Mouse (Mus musculus) 416B (cell line): Measurements from ENCODE around the gene Pgbd1.
A peak's percentile ranks its signal among the peaks of the same experiment; 100 is the strongest.
"Not testable (repeated sequence)": the region's sequence is repeated elsewhere in the genome, so short reads cannot be mapped to it uniquely, and the experiment has no call there.

ENCODE experiments used
- DNase-seq: peaks from one replicate; pipeline ENCODE4 v3.0.0; 2011; ENCODE audit warnings: low read depth

The Pgbd1 gene

DNA sequence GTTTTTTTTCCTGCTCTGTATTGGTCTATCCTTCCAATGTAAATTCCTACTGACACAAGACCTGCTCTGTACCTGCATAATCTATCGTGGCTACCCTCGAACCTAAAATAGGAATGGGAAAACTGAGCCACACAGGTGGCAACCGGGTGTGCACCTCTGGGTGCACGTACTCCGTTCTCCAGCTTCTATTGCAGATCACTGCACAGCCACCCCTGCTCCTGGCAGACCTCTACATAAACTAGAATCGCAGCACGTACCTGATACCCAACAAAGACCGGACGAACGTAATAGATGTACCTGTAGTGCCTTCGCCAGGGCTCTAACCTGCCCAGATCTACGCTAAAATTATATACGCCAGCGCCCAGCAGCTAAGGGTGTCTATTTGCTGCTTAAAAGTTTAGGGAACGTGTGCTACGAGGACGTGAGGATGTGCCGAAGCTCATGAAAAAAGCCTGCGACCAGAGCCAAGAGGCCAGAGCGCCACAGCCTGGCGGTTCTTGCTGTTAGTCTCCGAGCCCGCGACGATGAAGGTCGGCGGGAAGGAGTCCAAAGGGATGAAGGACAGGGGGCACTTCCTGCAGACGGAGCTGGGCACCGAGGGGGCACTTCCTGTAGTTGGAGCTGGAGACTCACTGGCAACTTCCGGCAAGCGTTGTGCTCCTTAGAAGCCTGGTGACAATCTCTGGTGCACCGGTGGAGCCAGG lies at the start of gene Pgbd1:
Gene Pgbd1, minus strand, starts transcription at position 556 of the 704 bp plus-strand sequence.
- DNase-seq: no peak

DNA sequence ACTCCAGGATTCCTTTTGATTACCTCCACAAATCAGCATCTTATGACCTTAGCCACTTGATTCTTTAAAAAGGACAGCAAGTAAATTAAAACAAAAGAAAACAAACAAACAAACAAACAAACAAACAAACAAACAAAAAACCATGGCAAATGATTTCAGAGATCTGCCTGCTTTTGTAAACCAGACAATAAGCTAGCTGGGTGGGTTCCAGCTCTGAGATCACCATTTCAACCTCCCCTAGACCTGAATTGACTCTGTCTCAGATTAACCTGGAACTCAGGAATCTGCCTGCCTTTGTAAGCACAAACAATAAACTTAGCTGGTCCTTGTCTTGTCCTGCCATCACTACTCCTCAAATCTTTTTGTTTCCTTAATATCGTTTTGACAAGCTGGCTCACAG lies 46.0 kb upstream of the Pgbd1 start:
- no peak for DNase-seq

DNA sequence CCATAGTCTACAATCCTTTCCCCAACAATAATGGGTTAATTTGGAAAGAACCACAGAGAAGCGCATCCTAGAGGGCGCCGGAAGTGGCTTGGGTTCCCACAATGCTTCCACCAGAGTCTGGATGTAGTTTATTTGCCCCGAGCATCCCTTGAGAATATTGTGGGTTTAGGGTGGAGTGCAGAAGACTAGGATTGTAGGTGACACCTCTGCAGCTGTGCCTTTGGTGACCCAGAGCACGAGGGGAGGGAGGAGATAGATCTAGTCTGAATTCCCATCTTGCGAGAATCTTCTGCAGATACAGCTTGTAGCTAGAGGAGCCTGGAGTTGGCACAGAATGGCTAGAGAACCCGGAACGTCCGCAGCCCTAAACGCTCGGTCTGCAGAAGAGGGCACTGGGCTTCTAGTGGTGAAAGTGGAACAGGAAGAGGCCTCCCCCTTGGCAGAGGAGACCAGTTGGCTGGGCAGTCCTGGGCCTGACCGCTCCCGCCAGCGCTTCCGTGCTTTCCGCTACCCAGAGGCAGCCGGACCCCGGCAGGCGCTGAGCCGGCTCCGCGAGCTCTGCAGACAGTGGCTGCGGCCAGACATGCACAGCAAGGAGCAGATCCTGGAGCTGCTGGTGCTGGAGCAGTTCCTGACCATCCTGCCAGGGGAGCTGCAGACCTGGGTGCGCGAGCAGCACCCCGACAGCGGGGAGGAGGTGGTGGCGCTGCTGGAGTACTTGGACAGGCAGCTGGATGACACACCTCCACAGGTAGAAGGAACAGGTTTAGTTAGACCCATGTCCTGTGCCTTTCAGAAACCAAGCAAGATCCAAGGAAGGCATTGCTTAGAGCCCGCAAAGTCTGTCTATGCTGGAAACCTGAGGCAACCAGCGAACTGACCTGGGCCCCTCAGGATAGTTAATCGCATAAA lies 38.2 kb upstream of the Pgbd1 start, which contains the start of the genes Zkscan4 and Gm10065:
Gene Zkscan4, plus strand, starts transcription at position 149 of the 912 bp plus-strand sequence.
Gene Gm10065, minus strand, starts transcription at position 683 of the 912 bp plus-strand sequence.
- peak; percentile 73 for DNase-seq

DNA sequence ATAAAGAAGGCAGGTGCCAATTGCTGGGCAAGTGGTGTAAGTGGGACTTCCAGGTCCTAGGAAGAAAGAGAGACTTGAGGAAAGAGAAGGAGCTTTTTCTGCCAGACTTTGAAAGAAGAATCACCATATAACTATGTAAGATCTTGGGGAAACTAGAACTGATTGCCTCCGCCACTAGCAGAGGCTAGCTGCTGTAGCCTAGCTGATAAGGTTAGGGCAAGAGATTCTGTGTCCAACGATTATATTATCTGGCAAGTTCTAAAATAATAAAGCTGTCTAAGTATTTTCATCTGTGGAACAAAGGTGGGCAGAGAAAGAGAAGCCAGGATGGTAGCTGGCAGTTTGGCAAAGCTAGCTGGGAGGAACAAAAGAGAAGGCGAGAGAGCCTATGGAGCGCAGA lies 31.6 kb upstream of the Pgbd1 start:
- no peak for DNase-seq

DNA sequence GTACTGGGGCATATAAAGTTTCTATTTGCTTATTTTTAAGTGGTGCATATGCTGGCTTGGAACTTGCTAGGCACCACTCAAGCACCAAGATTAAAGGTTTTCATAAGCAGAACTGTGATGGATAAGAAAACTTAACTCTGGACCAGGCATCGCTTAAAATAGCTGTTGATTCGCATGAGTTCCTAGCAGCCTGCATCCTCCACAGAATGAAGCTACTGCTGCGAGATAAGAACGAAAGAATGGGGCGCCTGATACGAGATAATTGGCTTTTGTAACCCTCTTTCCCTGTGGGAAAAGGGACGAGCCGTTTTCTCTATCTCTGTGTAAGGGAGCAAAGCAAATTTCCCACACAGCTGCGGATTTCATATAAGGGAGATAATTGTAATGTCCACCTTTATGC lies 28.2 kb upstream of the Pgbd1 start:
- DNase-seq: no peak

DNA sequence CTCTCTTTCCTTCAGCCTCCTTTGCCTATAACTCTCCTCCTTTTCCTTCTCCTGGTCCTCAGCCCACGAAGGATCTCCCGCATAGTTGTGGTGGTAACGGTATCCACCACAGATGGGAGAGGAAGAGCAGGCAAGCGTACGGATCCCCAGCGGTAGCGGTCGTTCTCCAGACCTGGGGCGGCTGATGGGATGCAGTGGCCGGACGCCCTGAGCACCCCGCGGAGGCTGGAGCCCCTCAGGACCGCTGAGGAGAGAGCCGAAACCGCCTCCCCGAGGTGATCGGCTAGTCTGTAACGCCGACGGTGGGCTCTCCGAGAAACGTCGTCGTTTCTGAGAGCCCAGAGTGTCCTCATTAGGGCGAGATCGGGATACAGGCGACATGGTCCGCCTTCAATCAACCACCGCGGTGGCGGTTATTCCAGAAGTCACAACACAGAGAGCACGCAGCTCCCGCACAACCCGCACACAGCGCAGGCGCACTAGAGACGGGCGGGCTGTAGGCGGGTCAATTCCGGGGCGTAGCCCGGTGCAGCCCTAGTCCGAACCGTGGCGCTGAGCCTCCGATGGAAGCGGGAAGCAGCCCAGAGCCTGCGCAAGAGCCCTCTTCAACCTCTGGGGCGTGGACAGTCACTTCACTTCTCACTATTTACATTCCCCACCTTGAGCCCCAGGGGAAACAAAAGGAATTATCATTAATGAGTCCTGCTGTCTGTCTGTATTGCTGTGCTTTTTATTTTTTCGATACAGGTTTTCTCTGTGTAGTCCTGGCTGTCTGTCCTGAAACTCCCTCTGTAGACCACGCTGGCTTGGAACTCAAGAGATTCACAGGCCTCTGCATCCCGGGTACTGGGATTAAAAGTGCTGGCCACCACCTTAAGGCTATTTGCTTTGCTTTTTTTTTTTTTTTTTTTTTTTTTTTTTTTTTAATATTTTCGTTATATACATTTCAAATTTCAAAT lies 27.5 kb upstream of the Pgbd1 start, which contains the start of gene Nkapl:
Gene Nkapl, minus strand, starts transcription at position 449 of the 959 bp plus-strand sequence.
- no peak for DNase-seq

DNA sequence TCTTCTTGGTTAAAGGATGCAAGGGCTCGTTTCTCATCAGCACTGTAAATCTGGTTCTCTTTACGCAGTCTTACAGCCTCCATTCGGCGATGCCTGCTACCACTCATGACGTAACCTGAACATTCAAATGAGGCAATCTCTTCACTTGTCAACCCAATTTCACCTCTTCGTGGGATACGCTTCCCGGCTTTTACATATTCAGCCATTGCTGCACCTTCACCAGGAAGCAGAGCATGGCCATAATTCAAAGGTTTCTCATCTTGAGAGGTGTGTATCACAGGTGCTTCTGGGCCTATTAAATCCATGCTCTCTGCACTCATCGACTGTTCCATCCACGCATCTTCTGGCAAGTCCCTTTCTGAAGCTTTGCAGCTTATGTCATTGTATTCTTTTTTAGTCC lies 26.5 kb upstream of the Pgbd1 start:
- no peak for DNase-seq

DNA sequence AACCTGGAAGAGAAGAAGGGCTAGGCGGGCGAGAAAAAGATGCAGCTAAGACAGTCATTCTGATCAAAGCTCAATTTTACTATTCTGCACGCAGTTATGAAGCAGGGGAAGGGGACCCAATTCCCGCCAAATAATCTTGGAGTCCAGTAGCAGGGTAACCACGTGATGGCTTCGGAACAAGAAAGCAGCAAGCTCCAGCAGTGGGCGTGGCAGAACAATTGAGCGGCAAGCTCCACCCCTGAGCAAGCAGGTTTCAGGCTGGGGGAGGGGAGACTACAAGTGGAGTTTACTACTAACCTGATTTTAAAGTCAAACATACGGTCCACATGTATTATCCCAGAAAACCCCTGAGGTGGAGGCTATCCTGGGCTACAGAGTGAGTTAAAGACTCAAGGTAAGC lies 21.7 kb upstream of the Pgbd1 start:
- DNase-seq: not testable (repeated sequence)

DNA sequence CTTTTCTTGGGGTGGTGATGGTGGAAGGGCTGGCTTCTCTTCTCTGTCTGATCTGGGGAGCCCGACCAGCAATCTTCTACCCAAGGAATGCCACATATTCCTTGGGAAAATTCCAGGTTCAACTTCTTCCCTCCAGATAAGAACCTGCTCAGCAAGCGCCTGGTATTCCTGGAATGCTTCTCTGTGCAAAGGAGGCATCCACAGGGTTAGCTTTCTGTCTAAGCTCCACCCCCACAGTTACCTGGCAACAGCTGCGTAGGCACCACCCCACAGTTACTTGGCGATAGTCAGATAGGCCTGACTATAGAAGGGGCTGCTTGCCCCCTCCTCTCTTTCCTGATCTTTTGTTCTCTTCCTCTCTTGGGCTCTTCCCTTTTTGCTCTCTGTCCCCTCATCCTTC lies 15.5 kb upstream of the Pgbd1 start:
- no peak for DNase-seq

DNA sequence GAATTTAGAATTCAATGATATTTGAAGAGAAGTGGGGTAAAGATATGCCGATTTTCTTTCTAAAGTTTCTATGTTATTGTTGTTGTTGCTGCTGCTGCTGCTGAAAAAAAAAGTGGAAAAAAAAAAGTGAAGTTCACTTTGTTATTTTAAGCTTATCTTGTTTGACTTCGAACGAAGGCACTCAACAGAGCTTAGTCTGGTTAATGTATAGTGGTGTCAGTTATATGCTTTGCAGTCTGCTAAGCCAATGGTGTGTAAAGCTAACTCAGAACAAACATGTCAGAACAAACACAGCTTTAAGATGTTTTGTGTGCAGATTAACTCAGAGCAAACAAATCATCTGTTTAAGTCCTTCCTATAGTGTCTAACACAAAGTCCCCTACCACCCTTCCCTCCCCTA lies 13.3 kb upstream of the Pgbd1 start:
- DNase-seq: no peak

DNA sequence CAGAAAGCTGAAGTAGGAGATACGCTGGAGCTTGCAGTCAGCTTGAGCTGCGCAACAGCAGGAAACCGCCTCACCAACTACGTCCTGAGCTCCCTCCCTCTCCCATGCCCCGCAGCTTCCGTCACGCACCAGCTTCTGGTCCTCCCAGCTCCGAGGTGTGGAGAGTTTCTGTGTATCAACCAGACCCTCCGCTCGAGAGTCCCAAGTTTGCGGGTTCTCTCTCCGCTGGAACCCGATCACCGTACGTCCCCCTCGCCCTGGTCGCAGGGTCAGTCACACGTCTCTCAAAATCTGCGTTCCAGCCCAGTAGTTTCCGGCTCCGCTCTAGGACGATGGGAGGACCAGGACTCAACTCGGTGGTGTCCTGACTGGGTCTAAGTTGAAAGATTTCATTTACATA lies 12.6 kb upstream of the Pgbd1 start, which contains the start of gene Zscan26:
Gene Zscan26, minus strand, starts transcription at position 282 of the 400 bp plus-strand sequence.
- peak; percentile 90 for DNase-seq

DNA sequence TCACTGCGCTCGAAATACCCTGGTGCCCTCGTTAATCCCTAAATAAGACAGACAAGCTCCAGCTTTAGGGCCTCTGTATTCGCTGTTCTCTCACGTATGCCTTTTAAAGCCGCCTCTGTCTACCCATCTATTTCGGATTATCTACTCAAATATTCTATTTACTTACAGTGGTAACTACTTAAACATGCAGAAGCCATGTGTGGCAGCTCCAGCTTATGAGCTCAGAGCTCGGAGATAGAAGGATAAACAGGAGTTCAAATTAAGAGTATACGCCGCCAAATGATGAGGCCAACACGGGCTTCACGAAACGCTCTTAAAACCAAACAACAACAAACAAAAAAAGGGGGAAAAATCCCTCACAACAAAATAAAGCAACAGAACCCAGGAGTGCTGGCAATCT lies 12.2 kb upstream of the Pgbd1 start:
- no peak for DNase-seq

DNA sequence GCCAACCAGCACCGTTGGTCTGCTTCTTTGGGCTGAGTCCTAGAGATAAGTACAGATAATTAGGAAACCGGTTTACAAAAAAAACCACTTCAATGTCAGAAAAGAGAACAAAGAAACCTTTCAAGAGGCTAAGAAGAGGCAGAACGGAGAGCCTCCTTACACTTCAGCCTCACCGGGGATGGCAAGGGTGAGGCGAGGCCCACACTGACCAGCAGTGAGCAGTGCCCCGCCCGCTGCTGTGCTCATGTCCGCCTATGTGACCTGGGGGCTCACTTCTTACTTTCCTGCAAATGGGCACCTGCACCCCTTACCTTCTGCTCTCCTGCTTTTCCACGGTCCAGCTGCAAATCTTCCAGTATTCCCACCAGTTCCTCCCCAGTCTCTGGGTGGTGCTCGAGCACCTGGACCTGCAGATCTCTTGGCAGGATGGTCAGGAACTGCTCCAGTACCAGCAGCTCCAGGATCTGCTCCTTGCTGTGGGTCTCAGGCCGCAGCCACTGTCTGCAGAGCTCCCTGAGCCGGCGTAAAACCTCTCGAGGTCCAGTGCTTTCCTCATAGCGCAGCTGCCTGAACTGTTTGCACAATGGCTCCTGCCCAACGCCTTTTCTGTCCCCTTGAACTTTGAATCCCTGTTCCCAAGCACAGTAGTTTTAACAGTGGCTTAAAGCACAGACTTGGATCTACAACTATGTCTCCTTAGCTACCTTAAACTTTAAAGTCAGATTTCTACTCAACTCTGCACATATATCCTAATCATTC lies 7.2 kb upstream of the Pgbd1 start:
- DNase-seq: no peak

DNA sequence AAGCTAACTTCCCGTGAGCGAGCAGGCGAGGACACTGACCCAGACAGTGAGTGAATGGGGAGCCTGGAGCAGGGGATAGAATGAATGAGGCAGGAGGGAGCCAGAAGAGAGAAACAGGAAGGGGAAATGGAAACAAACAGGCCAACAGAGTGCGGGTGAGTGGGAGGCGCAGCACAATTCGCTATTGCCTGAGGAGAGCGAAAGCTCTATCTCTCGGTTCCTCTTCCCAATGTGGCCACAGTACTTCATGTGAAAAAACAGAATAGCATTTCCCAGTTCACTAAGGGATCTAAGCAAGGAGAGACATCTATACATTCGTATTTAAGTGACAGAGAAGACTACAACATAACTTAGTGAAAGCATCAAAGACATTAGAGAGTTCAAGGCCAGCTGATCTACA lies 5.9 kb upstream of the Pgbd1 start:
- no peak for DNase-seq

DNA sequence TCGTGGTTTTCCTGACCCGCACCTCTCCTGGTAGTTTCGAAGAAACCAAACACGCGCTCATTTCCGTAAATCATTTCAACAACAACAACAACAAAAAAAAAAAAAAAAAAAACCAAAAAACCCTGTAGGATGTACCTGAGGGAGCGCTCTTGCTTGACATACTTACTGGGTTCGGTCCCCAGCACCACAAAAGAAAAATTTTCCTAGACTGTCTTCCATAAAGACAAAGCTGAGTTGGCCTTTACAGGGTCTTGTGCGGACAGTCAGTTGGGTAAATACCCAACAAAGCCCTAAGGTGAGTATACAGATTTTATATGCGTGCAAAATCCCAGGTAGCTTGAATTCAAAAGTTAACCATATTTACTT lies 332 bp upstream of the Pgbd1 start:
- no peak for DNase-seq

DNA sequence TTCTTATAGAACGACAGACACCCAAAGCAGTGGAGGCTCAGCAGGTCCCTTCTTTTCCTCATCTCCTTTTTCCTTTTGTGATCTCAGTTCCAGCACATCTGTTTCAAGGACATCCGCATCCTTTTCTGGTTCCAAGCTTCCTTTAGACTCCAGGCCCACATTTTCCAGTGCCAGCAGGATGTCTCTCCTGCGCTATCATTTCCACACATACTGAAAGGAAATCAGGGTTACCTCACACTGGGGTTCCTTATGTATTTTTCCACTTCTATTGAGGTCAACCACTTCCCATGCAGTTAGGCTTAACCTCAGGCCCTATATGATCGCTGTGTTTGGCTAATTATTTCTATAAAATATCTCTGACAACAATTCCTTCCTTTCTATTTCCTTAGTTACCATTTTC lies 5.4 kb downstream of the Pgbd1 start:
- DNase-seq: peak; percentile 86

DNA sequence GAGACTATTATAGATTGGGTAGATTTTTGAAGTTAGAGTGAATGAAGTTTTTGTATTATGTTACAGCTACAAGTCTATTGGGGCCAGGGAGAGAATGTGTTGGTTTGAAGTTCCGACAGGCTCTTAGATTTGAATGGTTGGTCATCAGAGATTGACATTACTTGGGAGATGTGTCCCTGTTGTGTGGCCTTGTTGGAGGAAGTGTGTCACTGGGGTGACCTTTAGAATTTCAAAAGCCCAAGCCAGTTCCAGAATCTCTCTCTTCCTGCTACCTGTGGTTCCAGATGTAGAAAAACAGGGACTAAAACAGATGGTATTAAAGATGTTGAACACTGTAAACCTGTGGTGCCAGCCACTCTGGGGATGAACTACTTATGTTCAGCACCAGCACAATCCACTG lies 13.2 kb downstream of the Pgbd1 start:
- DNase-seq: no peak

DNA sequence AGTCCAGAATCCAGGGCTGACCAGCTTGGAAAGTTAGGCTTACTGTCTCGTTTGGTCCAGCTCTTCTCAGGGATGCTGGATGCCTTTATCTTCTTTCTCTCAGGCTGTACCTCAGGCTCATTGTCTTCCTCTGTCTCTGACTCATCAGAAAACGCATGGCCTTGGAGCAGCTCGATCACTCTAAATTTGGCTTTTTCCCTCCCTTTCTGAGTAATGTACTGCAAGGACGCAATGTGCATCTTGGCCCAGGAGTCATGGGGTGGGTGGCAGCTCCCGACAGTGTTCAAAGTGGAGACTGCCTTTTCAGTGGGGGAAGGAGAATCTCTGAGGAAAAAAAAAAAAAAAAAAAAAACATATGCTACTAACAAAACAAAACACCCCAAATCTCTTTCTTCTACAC lies 17.6 kb downstream of the Pgbd1 start:
- DNase-seq: peak; percentile 65

DNA sequence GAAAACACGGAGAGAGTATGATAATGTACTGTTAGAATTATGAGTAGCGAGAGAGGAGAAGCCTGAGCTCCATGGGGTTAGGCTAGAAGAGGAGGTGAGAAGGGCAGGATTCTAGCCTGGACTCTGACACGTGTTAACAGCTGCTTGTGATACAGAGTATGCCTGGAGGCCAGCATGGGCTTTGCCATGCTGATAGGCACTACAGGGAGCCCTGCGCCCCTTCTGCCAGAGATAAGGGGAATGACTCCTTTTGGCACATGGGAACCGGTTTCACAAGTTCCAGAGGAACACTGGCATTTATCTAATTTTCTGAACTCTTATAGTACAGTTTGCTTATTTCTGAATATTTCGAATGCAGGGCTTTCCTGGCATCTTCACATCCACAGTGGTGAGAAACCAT lies 22.0 kb downstream of the Pgbd1 start:
- no peak for DNase-seq

DNA sequence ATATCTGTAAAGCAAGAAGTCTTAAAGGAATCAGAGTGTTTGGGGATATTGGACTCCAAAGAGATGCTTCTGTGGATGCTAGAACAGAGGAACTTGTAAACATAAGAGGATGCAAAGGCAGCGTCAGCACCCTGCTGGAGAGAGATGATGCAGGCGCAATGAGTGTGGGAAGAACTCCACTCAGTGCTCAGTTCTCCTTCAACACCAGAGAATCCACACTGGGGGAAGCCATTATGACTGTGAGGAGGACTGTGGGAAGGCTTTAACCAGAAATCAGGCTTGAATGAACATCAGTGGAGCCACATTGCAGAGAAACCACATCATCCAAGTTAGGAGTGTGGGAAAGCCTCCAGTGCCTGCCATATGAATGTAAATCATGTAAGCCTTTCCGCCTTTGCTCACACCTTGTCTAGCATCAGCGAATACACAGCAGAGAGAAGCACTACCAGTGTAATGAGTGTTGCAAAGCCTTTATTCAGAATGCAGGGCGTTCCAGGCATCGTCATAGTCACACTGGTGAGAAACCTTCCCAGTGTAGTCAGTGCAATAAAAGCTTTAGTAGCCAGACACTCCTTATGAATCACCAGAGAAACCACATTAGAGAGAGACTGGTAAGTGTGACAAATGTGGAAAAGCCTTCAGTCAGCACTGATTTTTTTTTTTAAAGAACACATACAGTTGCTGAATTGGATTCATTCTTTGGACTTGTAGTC lies 23.4 kb downstream of the Pgbd1 start:
- DNase-seq: peak; percentile 18

DNA sequence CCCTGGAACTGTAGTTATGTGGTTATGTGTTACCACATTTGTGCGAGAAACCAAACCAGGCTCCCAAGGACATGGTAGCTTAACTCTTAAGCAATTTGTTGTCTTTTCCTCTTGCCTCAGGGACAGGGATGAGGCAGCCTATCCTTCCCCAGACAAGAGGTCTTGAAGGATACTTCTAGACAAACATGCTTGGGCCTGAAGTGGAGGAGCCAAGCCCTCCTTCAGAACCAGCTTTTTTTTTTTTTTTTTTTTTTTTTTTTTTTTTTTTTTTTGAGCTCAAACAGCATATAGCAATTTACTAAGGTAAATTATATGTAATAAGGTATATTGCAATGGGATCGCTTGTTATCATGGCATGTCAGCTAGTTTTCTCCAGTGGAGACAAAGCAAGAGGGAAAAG lies 25.1 kb downstream of the Pgbd1 start:
- peak; percentile 62 for DNase-seq
